Comparison of ENCODE assay signal across 14 mouse cellular contexts in the genomic region with DNA sequence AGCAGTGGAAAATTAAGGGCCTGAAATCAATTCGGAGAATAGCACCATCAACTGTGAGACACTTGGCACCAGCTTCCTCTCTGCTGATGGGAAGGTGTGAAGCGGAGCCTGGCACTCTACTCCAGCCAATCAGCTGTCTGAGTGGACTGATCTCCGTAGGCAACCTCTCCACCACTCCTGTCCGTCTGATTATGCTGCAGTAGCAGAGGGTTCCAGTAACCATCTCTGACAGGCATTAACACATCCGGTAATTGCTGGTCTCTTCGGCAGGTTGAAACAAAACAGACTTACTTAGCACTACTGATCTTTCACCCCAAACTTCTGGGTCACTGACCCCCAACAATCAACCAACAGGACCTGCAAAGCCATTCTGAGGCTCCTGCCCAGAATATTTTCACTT.
"Had no signal": no experiment of that assay in that cellular context is flagged by ENCODE, and none has a peak within 500 bp of the region (broad histone marks: within the 10 kb centered on the region; RNA-seq: fewer than 3 reads in every experiment).

No protein-coding gene starts in this region.

- H3K27ac ChIP-seq: liver, embryonic 13.5 days; midbrain, embryonic 15.5 days; stomach, embryonic 15.5 days had no signal

- H3K4me1 ChIP-seq: liver, embryonic 13.5 days; stomach, embryonic 15.5 days had no signal

- H3K9ac ChIP-seq: liver, embryonic 13.5 days; midbrain, embryonic 15.5 days; stomach, embryonic 15.5 days had no signal

- DNase-seq: kidney, adult 9 months; kidney, postnatal 14 days; kidney, postnatal 4 days; liver, embryonic 13.5 days; lung, adult 2 months; lung, postnatal 14 days; lung, postnatal 4 days; right cerebral cortex, postnatal 25 days; spleen, adult 18-20 months; thymus, postnatal 25 days had no signal

- H3K9me3 ChIP-seq: liver, embryonic 13.5 days; midbrain, embryonic 15.5 days; stomach, embryonic 15.5 days had no signal

- H3K27me3 ChIP-seq: liver, embryonic 13.5 days; midbrain, embryonic 15.5 days; stomach, embryonic 15.5 days had no signal

- H3K4me3 ChIP-seq: liver, embryonic 13.5 days; midbrain, embryonic 15.5 days; myocyte; stomach, embryonic 15.5 days had no signal

- H3K4me2 ChIP-seq: liver, embryonic 13.5 days; midbrain, embryonic 11.5 days; midbrain, embryonic 15.5 days; stomach, embryonic 15.5 days had no signal

- ATAC-seq: midbrain, embryonic 15.5 days had no signal

- H3K36me3 ChIP-seq: liver, embryonic 13.5 days; midbrain, embryonic 15.5 days; stomach, embryonic 15.5 days had no signal
